Mouse (Mus musculus): Measurements from ENCODE around the gene 2310011J03Rik. TPM values are rescaled to one million over a fixed set of nuclear protein-coding genes. Genes with fewer than 3 reads are reported as not detected.
A peak's percentile ranks its signal among the peaks of the same experiment; 100 is the strongest.

2310011J03Rik gene
- polyA plus RNA-seq, 1 experiment = 47.8 TPM

DNA sequence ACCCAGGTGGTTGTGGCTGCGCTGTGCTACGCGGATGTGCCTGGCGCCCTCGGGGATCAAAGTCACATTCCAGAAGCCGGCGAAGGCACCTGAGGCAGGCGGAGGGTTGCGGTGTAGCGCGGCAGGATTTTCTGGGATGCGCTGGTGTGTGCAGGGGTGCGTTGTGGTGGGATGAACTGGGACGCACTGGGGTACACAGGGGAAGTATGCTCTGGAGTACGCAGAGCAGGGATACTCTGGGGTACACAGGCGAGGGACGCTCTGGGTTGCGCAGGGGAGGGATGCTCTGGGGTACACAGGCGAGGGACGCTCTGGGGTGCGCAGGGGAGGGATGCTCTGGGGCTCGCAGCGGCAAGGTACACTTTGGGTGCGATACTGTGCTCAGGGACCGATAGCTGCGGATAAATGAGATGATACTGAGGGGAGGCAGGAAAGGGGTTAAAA is 22.0 kb upstream of the 2310011J03Rik start:
- no peak overlapping the region for H3K4me3 ChIP-seq (ENCODE audit: insufficient read depth, low read depth, low read length)

DNA sequence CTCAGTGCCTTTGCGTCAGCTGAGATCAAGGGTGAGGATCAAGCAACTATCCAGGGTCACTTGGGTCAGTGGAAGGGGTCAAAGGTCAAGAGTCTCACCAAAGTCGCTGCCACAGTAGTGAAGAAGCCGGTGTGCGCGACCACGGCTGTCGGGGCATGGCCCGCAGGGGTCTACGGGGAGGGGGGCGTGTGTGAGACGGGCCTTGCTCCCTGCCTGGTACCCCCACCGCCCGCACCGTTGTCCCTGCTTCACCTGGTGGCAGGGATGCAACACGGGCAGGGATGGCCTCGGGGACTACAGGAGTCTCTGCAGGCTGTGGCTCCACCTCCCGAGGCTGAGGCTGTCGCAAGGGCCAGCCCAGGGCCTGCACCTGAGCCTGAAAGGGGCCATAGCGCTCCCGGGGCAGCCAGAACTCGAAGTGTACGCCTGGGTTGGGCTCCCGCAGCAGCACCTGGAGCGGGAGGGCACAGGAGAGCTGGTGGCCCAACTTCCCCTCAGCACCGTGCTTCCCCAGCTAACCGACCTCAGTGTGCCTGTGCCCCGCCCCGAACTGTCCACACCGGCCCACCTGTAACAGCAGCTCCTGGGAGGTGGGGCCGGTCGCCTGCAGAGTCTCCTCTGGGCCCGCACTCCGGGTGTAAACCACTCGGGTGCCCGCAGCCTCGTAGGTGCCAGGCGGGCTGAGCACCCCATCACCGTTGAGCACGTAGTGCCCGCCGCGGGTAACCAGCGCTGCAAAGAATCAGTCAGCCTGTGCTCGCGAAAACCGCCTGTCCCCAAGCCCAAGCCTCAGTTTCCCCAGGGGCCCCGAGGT is 21.4 kb upstream of the 2310011J03Rik start:
- TF ChIP-seq POLR2A (IDR thresholded peaks at IDR 0.05; ENCODE audit: low read depth, low read length) = no peak
- no peak for TF ChIP-seq CTCF (conservative IDR thresholded peaks at IDR 0.05; ENCODE audit: insufficient read depth, insufficient read length, low read depth, low read length)
- Histone ChIP-seq H3K27me3 (replicated peaks; ENCODE audit: control insufficient read depth, insufficient read depth, low read length) (no peaks in the 10 kb centered on the region), H3K4me3 (ENCODE audit: insufficient read depth, low read depth, low read length) (no peak overlapping the region), H3K4me1 (ENCODE audit: control insufficient read depth, insufficient read depth, low read length) (peaks cover 11% of the 10 kb centered on the region), H3K27ac (ENCODE audit: insufficient read depth, low read depth, low read length) (no peak overlapping the region), H3K36me3 (ENCODE audit: control insufficient read depth, insufficient read depth, low read length) (no peaks in the 10 kb centered on the region)
- 11% methylated on average over 47 of the region's 47 CpGs for WGBS
- no peak for DNase-seq

More for the DNA sequence above, 22.0 kb upstream of the 2310011J03Rik start:
- TF ChIP-seq POLR2A (IDR thresholded peaks at IDR 0.05; ENCODE audit: low read depth, low read length) (no peak), CTCF (conservative IDR thresholded peaks at IDR 0.05; ENCODE audit: insufficient read depth, insufficient read length, low read depth, low read length) (no peak)
- no peak for DNase-seq
- WGBS = 4% methylated on average over 26 of the region's 26 CpGs
- H3K27ac ChIP-seq (ENCODE audit: insufficient read depth, low read depth, low read length) = no peak overlapping the region
- no peaks in the 10 kb centered on the region for H3K36me3 ChIP-seq (ENCODE audit: control insufficient read depth, insufficient read depth, low read length)
- no peaks in the 10 kb centered on the region for H3K27me3 ChIP-seq (replicated peaks; ENCODE audit: control insufficient read depth, insufficient read depth, low read length)
- H3K4me1 ChIP-seq (ENCODE audit: control insufficient read depth, insufficient read depth, low read length) = peaks cover 11% of the 10 kb centered on the region

DNA sequence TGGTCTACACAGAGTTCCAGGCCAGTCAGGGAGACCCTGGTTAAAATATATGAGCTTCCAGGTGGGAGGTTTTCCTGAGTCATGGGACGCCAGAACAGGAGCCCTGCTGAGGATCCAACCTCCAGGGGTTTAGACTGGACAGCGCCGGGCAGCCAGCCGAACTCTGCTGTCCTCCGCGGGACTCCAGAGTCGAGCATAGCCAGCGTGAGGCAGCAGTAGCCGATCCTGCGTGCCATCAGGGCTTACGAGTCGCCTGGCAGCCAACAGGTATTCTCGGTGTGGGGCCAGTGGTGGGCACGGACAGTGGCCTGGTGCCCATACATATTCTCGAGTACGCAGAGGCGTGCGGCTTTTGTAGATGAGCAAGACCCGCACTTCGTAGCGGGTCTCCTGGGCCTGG is 20.7 kb upstream of the 2310011J03Rik start:
- DNase-seq = no peak
- Histone ChIP-seq H3K4me3 (ENCODE audit: insufficient read depth, low read depth, low read length) (no peak overlapping the region), H3K27me3 (replicated peaks; ENCODE audit: control insufficient read depth, insufficient read depth, low read length) (no peaks in the 10 kb centered on the region), H3K27ac (ENCODE audit: insufficient read depth, low read depth, low read length) (no peak overlapping the region), H3K36me3 (ENCODE audit: control insufficient read depth, insufficient read depth, low read length) (no peaks in the 10 kb centered on the region), H3K4me1 (ENCODE audit: control insufficient read depth, insufficient read depth, low read length) (peaks cover 11% of the 10 kb centered on the region)
- TF ChIP-seq CTCF (conservative IDR thresholded peaks at IDR 0.05; ENCODE audit: insufficient read depth, insufficient read length, low read depth, low read length) (no peak), POLR2A (IDR thresholded peaks at IDR 0.05; ENCODE audit: low read depth, low read length) (no peak)
- 40% methylated on average over 21 of the region's 21 CpGs for WGBS

DNA sequence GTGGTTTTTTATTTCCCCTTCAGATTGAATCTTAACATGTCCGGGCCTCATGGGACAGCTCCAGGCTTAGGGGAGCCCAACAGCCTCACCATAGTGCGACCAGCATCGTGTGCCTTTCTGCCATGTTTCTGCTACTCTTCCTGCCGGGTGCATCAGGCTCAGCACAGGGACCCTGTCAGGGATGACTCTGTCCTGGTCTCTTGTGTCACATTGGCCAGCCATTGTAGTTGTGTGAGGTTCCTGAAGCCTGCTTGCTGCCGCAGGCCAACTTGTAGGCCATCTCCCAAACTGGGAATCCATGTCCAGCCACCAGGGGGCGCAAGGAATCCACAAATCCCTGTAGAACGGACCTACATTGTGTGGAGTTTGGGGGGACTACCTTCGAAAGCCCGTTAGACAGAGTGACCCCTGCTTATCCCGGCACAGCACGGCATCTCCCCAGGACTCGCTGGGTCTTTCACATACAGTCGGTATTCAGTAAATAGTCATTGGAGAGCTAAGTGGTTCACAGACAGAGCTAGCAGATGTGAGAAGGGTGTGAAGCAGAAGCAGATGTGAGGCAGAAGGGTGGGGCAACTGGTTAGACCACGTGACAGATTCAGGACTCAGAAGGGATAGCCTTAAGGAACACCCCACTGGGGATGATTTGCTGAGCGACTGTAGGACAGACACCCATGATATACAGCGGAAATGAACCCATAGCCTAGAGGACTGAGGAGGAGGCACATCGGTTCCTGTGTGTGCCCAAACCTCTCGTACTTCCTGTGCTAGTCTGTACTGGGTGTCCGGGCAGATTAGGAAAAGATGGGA is 19.8 kb upstream of the 2310011J03Rik start:
- Histone ChIP-seq H3K27ac (ENCODE audit: insufficient read depth, low read depth, low read length) (no peak overlapping the region), H3K4me1 (ENCODE audit: control insufficient read depth, insufficient read depth, low read length) (peaks cover 11% of the 10 kb centered on the region), H3K27me3 (replicated peaks; ENCODE audit: control insufficient read depth, insufficient read depth, low read length) (no peaks in the 10 kb centered on the region), H3K36me3 (ENCODE audit: control insufficient read depth, insufficient read depth, low read length) (no peaks in the 10 kb centered on the region), H3K4me3 (ENCODE audit: insufficient read depth, low read depth, low read length) (no peak overlapping the region)
- TF ChIP-seq CTCF (conservative IDR thresholded peaks at IDR 0.05; ENCODE audit: insufficient read depth, insufficient read length, low read depth, low read length) (peak; percentile 86), POLR2A (IDR thresholded peaks at IDR 0.05; ENCODE audit: low read depth, low read length) (no peak)
- WGBS = 20% methylated on average over 19 of the region's 19 CpGs
- peak; percentile 85 for DNase-seq

DNA sequence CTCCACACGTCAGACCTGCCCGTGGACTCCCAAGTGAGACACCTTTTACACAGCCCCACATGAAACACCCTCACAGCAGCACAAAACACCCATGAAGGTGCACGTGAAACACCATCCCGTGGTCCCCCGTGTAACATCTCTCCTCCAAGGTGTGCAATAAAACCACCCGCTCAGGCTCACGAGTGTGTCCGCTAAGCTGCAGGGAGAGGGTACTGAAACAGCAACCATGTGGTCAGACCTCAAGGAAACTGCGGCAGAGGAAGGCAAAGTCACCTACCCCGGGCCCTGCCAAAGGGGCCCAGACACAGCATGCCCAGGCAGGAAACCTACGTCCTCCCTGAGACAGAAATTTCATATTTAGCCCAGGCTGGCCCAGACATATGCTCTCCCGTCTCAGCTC is 15.9 kb upstream of the 2310011J03Rik start:
- H3K4me3 ChIP-seq (ENCODE audit: insufficient read depth, low read depth, low read length) = no peak overlapping the region
- TF ChIP-seq POLR2A (IDR thresholded peaks at IDR 0.05; ENCODE audit: low read depth, low read length) (no peak), CTCF (conservative IDR thresholded peaks at IDR 0.05; ENCODE audit: insufficient read depth, insufficient read length, low read depth, low read length) (no peak)
- no peaks in the 10 kb centered on the region for H3K36me3 ChIP-seq (ENCODE audit: control insufficient read depth, insufficient read depth, low read length)
- H3K27me3 ChIP-seq (replicated peaks; ENCODE audit: control insufficient read depth, insufficient read depth, low read length) = no peaks in the 10 kb centered on the region
- H3K4me1 ChIP-seq (ENCODE audit: control insufficient read depth, insufficient read depth, low read length) = no peaks in the 10 kb centered on the region
- H3K27ac ChIP-seq (ENCODE audit: insufficient read depth, low read depth, low read length) = no peak overlapping the region
- 87% methylated on average over 12 of the region's 12 CpGs for WGBS
- no peak for DNase-seq

DNA sequence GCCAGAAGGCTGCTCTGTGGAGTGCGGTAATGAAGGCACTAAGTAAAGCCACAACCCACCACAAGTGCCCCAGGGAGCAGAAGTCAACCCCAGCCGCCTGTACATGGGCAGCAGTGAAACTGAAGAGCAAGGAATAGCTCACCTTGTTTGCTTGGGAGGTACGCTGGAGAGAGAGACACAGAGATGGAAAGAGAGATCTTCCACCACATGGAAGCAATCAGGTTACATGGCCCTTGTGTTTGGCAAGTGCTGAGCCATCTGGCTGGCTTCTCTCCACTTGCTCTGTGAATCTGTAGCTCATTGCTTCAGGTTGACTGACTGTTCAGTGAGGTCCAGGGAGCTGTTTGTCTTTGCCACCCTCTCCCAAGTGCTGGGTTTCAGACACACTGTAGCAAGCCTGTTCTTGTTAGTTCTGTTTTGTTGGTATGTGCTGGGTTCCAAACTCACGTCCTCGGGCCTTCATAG is 12.2 kb upstream of the 2310011J03Rik start:
- WGBS = 81% methylated on average over 5 of the region's 5 CpGs
- Histone ChIP-seq H3K4me3 (ENCODE audit: insufficient read depth, low read depth, low read length) (no peak overlapping the region), H3K36me3 (ENCODE audit: control insufficient read depth, insufficient read depth, low read length) (no peaks in the 10 kb centered on the region), H3K4me1 (ENCODE audit: control insufficient read depth, insufficient read depth, low read length) (peaks cover 5% of the 10 kb centered on the region; the same call in 1 of the 2 replicates), H3K27me3 (replicated peaks; ENCODE audit: control insufficient read depth, insufficient read depth, low read length) (no peaks in the 10 kb centered on the region), H3K27ac (ENCODE audit: insufficient read depth, low read depth, low read length) (no peak overlapping the region)
- TF ChIP-seq CTCF (conservative IDR thresholded peaks at IDR 0.05; ENCODE audit: insufficient read depth, insufficient read length, low read depth, low read length) = no peak
- TF ChIP-seq POLR2A (IDR thresholded peaks at IDR 0.05; ENCODE audit: low read depth, low read length) = no peak
- no peak for DNase-seq
